In the genomic region with DNA sequence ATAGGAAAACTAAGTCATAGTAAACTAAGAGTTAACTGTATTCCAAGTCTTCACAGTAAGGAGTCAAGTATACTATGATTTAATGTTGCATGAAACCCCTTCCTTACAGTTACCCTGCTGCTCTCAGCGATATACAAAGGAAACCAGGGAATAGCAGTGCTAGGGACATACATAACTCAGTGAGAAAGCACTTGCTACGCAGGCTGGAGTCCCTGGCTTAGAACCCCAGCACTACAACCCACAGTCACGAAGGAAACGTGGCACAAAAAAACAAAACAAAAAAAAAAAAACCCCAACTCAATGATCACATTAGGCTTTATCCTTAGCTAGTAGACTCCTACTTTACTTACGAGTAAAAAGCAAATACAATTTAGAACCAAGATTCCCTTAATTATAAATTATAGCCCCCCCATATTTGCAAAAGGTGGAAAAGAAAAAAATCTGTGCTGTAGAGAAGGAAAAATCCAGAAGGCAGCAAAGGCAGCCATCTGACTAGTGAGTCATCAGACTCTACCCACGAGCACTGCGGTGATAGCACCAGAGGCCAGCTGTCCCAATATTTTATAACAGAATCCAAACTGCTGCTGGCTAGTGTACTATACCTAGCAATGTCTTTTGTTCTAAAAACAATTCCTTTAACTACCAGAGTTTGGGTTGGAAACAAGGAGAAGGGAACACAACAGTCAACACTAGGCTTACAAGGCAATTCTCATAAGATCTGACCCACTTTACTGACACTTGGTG, we compare ENCODE assay signal across 9 mouse cellular contexts. TPM values are rescaled to one million over a fixed set of nuclear protein-coding genes. Genes with fewer than 3 reads are reported as not detected.
DNase-seq lines count a peak whose midpoint lies in the region.
"Had no signal": no experiment of that assay in that cellular context is flagged by ENCODE, and none has a peak within 500 bp of the region (broad histone marks: within the 10 kb centered on the region; RNA-seq: fewer than 3 reads in every experiment).

No protein-coding gene starts in this region.

- DNase-seq in adrenal gland, postnatal 10 days: peak; percentile 26
- no peak for DNase-seq in adrenal gland, adult 18-20 months (ENCODE audit: low spot score in 2 of 2)
- DNase-seq in layer of hippocampus, adult 18-20 months (ENCODE audit: low spot score in 2 of 2): peak; percentile 74 to 88
- DNase-seq in layer of hippocampus, adult 9-10 months (ENCODE audit: low spot score): no peak
- peak; percentile 52 for DNase-seq in cerebellum, adult 11 months
- peak; percentile 52 to 90 for DNase-seq in left cerebral cortex, postnatal 25 days (ENCODE audit: low spot score in 2 of 2)
- no peak for DNase-seq in testis, postnatal 10 days (ENCODE audit: low spot score)
- no peak for DNase-seq in B cell, adult 2 months
- DNase-seq: liver, postnatal 0 days had no signal

- intact Hi-C loops in left cerebral cortex, postnatal 25 days (cut with DNase I): loop anchor here (1.0 kb wide), 1 partner anchor 16 kb away; the partner anchor contains the start of genes Atp6v1a and Naa50

RNA-seq across cellular contexts. Expression of gene Atp6v1a, which starts 16.4 kb away (rescaled TPM):
- total RNA-seq in adrenal gland, postnatal 10 days (2021): 10 to 100 TPM; 91.4 to 92.3 TPM
- total RNA-seq in adrenal gland, adult 18-20 months (2021): 100 to 1,000 TPM; 133 to 162 TPM
- total RNA-seq in layer of hippocampus, adult 18-20 months (2021): 100 to 1,000 TPM; 566 to 590 TPM
- 100 to 1,000 TPM; 440 to 493 TPM for total RNA-seq in left cerebral cortex, postnatal 25 days (2021)

RNA-seq across cellular contexts. Expression of gene Naa50, which starts 16.5 kb away (rescaled TPM):
- total RNA-seq in adrenal gland, postnatal 10 days (2021): 10 to 100 TPM; 82.8 to 85.7 TPM
- total RNA-seq in adrenal gland, adult 18-20 months (2021): 10 to 100 TPM; 87.1 to 96.8 TPM
- 10 to 100 TPM; 64.2 to 65.7 TPM for total RNA-seq in layer of hippocampus, adult 18-20 months (2021)
- total RNA-seq in left cerebral cortex, postnatal 25 days (2021): 10 to 100 TPM; 59.9 to 60.2 TPM

RNA-seq across cellular contexts. Expression of gene Usf3, which starts 49.9 kb away (rescaled TPM):
- total RNA-seq in adrenal gland, postnatal 10 days (2021): 10 to 100 TPM; 19.7 to 24.1 TPM
- 10 to 100 TPM; 18.8 to 20.7 TPM for total RNA-seq in adrenal gland, adult 18-20 months (2021)
- total RNA-seq in layer of hippocampus, adult 18-20 months (2021): 10 to 100 TPM; 39.1 to 41.9 TPM
- total RNA-seq in left cerebral cortex, postnatal 25 days (2021): 10 to 100 TPM; 37.5 to 38.4 TPM

Comparison
In these comparisons a context has a peak if more than half of its experiments do, and no peak if none do; other contexts are left out.
1. DNase-seq: peak in adrenal gland, postnatal 10 days (single experiment), layer of hippocampus, adult 18-20 months (2 of 2), cerebellum, adult 11 months (single experiment) and left cerebral cortex, postnatal 25 days (2 of 2); none in adrenal gland, adult 18-20 months (0 of 2), layer of hippocampus, adult 9-10 months (single experiment), testis, postnatal 10 days (single experiment) and B cell, adult 2 months (0 of 2).